Mouse (Mus musculus) limb, embryonic 14.5 days (tissue): ENCODE measurements around the gene Nav3. TPM values are rescaled to one million over a fixed set of nuclear protein-coding genes. Genes with fewer than 3 reads are reported as not detected.
A peak's percentile ranks its signal among the peaks of the same experiment; 100 is the strongest.

Source experiments
- ATAC-seq: fragments of 200-750 bp; cut with Nextera tagmentation; 2 replicates; pipeline ENCODE4 v1.8.0; 2017; ENCODE audit warnings: low read depth, moderate number of reproducible peaks, moderate TSS enrichment; ENCODE audit not compliant: low FRiP score
- DNase-seq: peaks from one replicate; pipeline ENCODE4 v3.0.0-alpha.2; 2015; ENCODE audit warnings: low spot score
- H3K27ac ChIP-seq: fragments of 300-500 bp; sonication (generic); replicated peaks from 2 replicates; pipeline ENCODE4 v1.5.1; 2014; ENCODE audit warnings: low read depth, mild to moderate bottlenecking, low read length, moderate library complexity, mixed read lengths
- H3K27me3 ChIP-seq: fragments of 300-500 bp; sonication (generic); 2 replicates; pipeline ENCODE4 v1.6.1; 2014; ENCODE audit warnings: low read length, mixed read lengths; ENCODE audit not compliant: control insufficient read depth, insufficient read depth
- H3K36me3 ChIP-seq: fragments of 300-500 bp; sonication (generic); 2 replicates; pipeline ENCODE4 v1.6.1; 2014; ENCODE audit warnings: mild to moderate bottlenecking, low read length, moderate library complexity, mixed read lengths; ENCODE audit not compliant: control insufficient read depth, insufficient read depth
- H3K4me1 ChIP-seq: fragments of 300-500 bp; sonication (generic); 2 replicates; pipeline ENCODE4 v1.6.1; 2014; ENCODE audit warnings: antibody characterized with exemption, low read length, mixed read lengths; ENCODE audit not compliant: control insufficient read depth, insufficient read depth
- H3K4me2 ChIP-seq: fragments of 300-500 bp; sonication (generic); replicated peaks from 2 replicates; pipeline ENCODE4 v1.6.1; 2014; ENCODE audit warnings: low read depth, mild to moderate bottlenecking, low read length, moderate library complexity; ENCODE audit not compliant: severe bottlenecking
- H3K4me3 ChIP-seq: fragments of 300-500 bp; sonication (generic); replicated peaks from 2 replicates; pipeline ENCODE4 v1.5.1; 2014; ENCODE audit warnings: low read length
- H3K9ac ChIP-seq: fragments of 300-500 bp; sonication (generic); 2 replicates; pipeline ENCODE4 v1.6.1; 2014; ENCODE audit warnings: mild to moderate bottlenecking, low read depth, low read length, moderate library complexity; ENCODE audit not compliant: severe bottlenecking
- H3K9me3 ChIP-seq: fragments of 300-500 bp; sonication (generic); 2 replicates; pipeline ENCODE4 v1.6.1; 2016; ENCODE audit warnings: low read length; ENCODE audit not compliant: control insufficient read depth
- POLR2A ChIP-seq: fragments of 200-500 bp; IDR thresholded peaks from 2 replicates; pipeline ENCODE4 v1.8.0; 2012; ENCODE audit warnings: inconsistent platforms, mild to moderate bottlenecking, moderate library complexity, borderline replicate concordance; ENCODE audit not compliant: insufficient read depth, insufficient read length; ENCODE audit errors: extremely low read depth
- WGBS: fragments of 180-500 bp; shearing (Covaris S2); extraction: QIAGEN DNeasy Blood & Tissue Kit; methylation state at CpG from one replicate; pipeline ENCODE4 v1.1.7; 2014; 5-methylcytosine and 5-hydroxymethylcytosine counted together
- polyA plus RNA-seq, 2 experiments: library from polyadenylated mRNA; depleted of rRNA in 1 of 2; stranded (reverse) in 1 of 2; unstranded in 1 of 2; fragments of >200 nt; fragmentation: Nextera tagmentation in 1 of 2; extraction: Ambion mirVana in 1 of 2; gene quantifications; 2 replicates each; pipeline versions ENCODE4 v1.2.1 to v1.2.3; 2012 to 2014

Nav3 gene
- polyA plus RNA-seq, 2 experiments = 6.6 to 7.5 TPM

DNA sequence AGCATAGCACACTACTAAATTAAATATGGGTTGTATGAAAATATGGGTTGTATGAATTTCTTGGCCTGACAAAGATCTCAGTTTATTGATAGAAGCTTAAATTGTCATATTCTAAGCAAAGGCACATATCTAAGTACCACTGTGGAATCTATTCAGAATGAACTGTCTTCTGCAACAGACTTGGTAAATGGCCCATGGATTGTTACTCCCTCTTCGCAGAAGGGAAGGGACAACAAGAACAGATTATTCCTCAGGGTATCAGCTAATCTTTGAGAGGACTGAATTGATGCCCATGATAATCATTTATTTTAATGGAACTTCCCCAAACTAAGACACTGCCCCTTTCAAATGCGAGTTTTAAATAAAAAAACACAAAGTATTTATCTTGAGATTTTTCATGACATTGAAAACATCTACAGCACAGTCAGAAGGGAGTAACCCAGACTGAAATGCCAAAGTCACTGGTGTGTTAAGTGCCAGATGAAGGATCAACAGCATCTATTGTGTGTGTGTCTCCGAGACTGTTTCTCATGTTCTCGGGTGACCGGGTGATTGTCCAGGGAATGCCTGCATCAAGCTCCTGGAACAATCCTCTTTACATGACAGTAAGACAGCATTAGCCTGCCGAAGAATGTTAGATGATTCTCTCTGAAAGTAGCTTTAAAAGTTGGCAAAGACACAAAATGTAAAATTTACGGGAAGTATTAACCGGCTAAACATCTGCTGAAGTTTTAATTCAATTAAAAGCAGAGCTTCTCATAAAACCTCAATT is 527.3 kb downstream of the Nav3 start:
- no peak for TF ChIP-seq POLR2A
- H3K9ac ChIP-seq = no peak overlapping the region
- DNase-seq (no peak), ATAC-seq (no peak)
- no peaks in the 10 kb centered on the region for H3K36me3 ChIP-seq
- H3K27ac ChIP-seq = no peak overlapping the region
- H3K9me3 ChIP-seq = no peaks in the 10 kb centered on the region
- H3K4me1 ChIP-seq = no peaks in the 10 kb centered on the region
- no peaks in the 10 kb centered on the region for H3K27me3 ChIP-seq
- H3K4me3 ChIP-seq = no peak overlapping the region
- no peak overlapping the region for H3K4me2 ChIP-seq
- 49% methylated on average over 8 of the region's 8 CpGs for WGBS

DNA sequence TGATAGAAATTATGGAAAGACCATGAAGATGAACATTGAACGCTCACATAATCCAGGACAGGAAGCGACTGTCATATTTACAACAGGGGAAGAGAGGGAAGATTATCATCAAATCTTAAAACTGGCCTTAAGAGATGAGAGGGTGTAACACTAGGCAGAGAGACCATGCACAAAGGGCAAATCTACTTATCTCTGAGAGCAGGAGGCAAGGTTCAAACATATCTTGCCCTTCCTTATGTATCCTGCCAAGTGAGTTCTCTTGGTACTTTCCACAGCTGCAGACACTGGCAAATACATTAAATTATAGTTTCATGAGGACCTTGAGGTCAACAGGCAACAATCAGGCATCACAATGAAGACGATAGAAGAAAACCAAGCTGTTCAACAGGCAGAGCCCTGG is 529.9 kb downstream of the Nav3 start:
- no peaks in the 10 kb centered on the region for H3K4me1 ChIP-seq
- ATAC-seq = no peak
- H3K36me3 ChIP-seq = no peaks in the 10 kb centered on the region
- H3K4me3 ChIP-seq = no peak overlapping the region
- H3K4me2 ChIP-seq = no peak overlapping the region
- WGBS = 75% methylated on average over 3 of the region's 3 CpGs
- TF ChIP-seq POLR2A = no peak
- no peak for DNase-seq
- H3K27ac ChIP-seq = no peak overlapping the region
- no peaks in the 10 kb centered on the region for H3K9me3 ChIP-seq
- H3K27me3 ChIP-seq = no peaks in the 10 kb centered on the region
- no peak overlapping the region for H3K9ac ChIP-seq

DNA sequence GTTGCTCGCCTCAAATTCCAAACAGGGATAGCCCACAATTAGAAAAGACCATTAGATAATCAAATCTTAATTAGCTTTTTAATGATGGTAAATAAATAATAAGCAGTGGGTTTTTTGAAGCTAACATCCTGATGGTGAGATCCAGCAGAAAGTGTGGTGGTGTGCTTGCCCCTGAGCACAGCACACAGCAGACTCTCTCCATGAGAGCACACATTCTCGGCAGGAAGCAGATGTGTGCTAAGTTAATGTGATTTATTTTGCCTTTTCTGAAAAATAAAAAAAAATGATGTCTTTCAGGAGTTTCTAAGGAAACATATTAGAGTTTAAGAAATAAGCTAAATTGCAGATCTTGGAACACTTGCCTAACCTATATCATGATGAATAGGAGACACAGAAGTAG is 531.9 kb downstream of the Nav3 start:
- H3K4me2 ChIP-seq = no peak overlapping the region
- DNase-seq (no peak), ATAC-seq (no peak)
- H3K36me3 ChIP-seq = no peaks in the 10 kb centered on the region
- H3K4me3 ChIP-seq = no peak overlapping the region
- no peaks in the 10 kb centered on the region for H3K4me1 ChIP-seq
- no peak for TF ChIP-seq POLR2A
- H3K9ac ChIP-seq = no peak overlapping the region
- H3K9me3 ChIP-seq = no peaks in the 10 kb centered on the region
- 63% methylated on average over 2 of the region's 2 CpGs for WGBS
- H3K27ac ChIP-seq = no peak overlapping the region
- H3K27me3 ChIP-seq = no peaks in the 10 kb centered on the region

DNA sequence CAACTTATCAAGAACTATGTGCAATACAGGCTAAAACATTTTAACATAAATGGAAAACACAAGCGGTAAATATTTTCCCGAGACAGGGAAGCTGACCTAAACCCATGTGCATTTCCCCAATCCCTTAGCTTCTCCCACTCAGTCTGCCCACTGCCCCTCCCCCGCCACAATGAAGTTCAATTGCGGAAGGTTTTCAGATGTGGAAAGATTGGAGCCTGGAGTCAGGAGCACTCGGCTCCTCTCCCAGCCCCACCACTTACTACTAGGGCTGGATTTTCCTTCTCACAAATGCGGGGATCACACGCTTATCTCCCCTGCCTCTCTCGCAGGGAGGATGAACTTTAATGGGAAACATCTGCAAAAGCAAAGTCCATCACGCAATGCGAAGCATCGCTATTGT is 534.6 kb downstream of the Nav3 start:
- H3K9me3 ChIP-seq = no peaks in the 10 kb centered on the region
- 0 out of 2 replicates have a peak overlapping the region, but pooled peaks have one; percentile 7 for H3K4me3 ChIP-seq
- no peaks in the 10 kb centered on the region for H3K4me1 ChIP-seq
- peak; percentile 27 for ATAC-seq
- TF ChIP-seq POLR2A = no peak
- no peaks in the 10 kb centered on the region for H3K36me3 ChIP-seq
- DNase-seq = no peak
- H3K27me3 ChIP-seq = no peaks in the 10 kb centered on the region
- no peak overlapping the region for H3K9ac ChIP-seq
- peak overlapping the region; percentile 20 for H3K4me2 ChIP-seq
- WGBS = 29% methylated on average over 11 of the region's 11 CpGs
- no peak overlapping the region for H3K27ac ChIP-seq

DNA sequence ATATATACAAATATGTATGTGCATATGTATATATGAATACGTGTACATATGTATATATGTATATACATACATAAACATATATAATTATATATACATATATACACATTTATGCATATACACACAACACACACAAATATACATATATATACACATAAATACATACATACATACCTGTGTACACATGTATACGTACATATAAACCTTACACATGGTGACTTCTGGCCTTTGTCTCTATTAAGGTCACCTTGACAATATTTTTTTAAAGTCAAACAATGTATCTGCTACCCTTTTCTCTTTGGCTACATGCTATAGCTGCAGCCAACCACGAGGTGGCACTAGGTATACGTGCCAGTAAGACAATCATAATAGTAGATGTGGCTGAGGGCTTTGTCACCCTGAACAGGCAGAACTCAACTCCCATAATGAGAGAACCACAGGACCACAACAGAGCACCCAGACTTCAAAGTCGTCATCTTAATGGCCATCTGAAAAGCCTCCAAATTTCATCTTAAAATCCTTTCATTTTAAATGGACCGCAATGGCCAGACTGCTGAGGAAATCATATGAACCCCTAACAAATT is 535.3 kb downstream of the Nav3 start:
- no peaks in the 10 kb centered on the region for H3K27me3 ChIP-seq
- H3K27ac ChIP-seq = no peak overlapping the region
- peak overlapping the region; percentile 20 for H3K4me2 ChIP-seq
- DNase-seq (peak; percentile 80), ATAC-seq (peak; percentile 74)
- no peaks in the 10 kb centered on the region for H3K9me3 ChIP-seq
- H3K4me3 ChIP-seq = no peak overlapping the region
- WGBS = 11% methylated on average over 6 of the region's 6 CpGs
- no peaks in the 10 kb centered on the region for H3K36me3 ChIP-seq
- no peak for TF ChIP-seq POLR2A
- no peak overlapping the region for H3K9ac ChIP-seq
- H3K4me1 ChIP-seq = no peaks in the 10 kb centered on the region
